Mouse (Mus musculus): Measurements from ENCODE around the gene Pld5. TPM values are rescaled to one million over a fixed set of nuclear protein-coding genes. Genes with fewer than 3 reads are reported as not detected.

The Pld5 gene
- polyA plus RNA-seq, 1 experiment from 2014 or later, result 0.13 TPM

DNA sequence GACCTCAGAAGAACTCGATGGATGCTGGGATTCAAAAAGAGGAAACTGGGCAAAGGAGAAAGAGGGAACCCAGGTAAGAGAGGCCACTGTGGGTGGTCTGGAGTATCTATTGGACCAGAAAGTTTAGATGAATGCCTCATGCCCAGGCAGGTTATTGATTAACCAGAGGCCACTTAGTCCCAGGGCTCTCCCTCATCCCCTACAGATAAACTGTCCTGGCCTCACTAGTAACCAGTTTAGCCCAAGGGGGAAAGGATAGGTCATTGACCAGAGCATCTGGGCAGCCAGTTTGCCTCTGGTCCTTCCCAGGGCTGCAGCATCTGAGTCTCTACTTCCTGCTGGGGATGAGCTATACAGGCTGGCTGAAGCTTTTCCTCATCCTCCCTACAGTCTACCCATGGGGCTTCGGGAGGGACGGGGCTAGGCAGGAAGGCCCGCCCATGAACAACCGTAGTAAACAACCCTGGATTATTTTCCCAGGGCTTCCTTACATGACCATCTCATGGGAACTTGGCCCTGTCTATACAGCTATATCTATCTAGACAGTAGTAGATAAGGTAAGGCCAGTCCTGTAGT lies 361.3 kb downstream of the Pld5 start:
- WGBS, result 84% methylated on average over 5 of the region's 5 CpGs

More for the DNA sequence above, 361.3 kb downstream of the Pld5 start:
- no peak for DNase-seq (ENCODE audit: low spot score)
- no peak overlapping the region for H3K27ac ChIP-seq
- H3K27me3 ChIP-seq (ENCODE audit: low read depth, poor library complexity, severe bottlenecking), result no peaks in the 10 kb centered on the region
- H3K4me3 ChIP-seq, result no peak overlapping the region
- no peaks in the 10 kb centered on the region for H3K9me3 ChIP-seq (replicated peaks)
- peaks cover 25% of the 10 kb centered on the region for H3K36me3 ChIP-seq
- no peaks in the 10 kb centered on the region for H3K4me1 ChIP-seq
